Mouse (Mus musculus) heart, embryonic 10.5 days (tissue): Measurements from ENCODE around the gene Cherp. TPM values are rescaled to one million over a fixed set of nuclear protein-coding genes. Genes with fewer than 3 reads are reported as not detected.

Experiments used
- DNase-seq: peaks from one replicate; pipeline ENCODE4 v3.0.0-alpha.2; 2017; ENCODE audit warnings: low spot score
- H3K27ac ChIP-seq: fragments of 300-500 bp; sonication (generic); 2 replicates; pipeline ENCODE4 v1.5.1; 2016; ENCODE audit warnings: mild to moderate bottlenecking
- H3K27me3 ChIP-seq: fragments of 300-500 bp; sonication (generic); 2 replicates; pipeline ENCODE4 v1.6.1; 2016; ENCODE audit warnings: mild to moderate bottlenecking; ENCODE audit not compliant: poor library complexity, insufficient read depth, severe bottlenecking
- H3K36me3 ChIP-seq: fragments of 300-500 bp; sonication (generic); 2 replicates; pipeline ENCODE4 v1.6.1; 2016; ENCODE audit warnings: mild to moderate bottlenecking, moderate library complexity
- H3K4me1 ChIP-seq: fragments of 300-500 bp; sonication (generic); 2 replicates; pipeline ENCODE4 v1.6.1; 2016; ENCODE audit warnings: mild to moderate bottlenecking
- H3K4me3 ChIP-seq: fragments of 300-500 bp; sonication (generic); 2 replicates; pipeline ENCODE4 v1.5.1; 2016; ENCODE audit warnings: mild to moderate bottlenecking, moderate library complexity
- H3K9me3 ChIP-seq: fragments of 300-500 bp; sonication (generic); 2 replicates; pipeline ENCODE4 v1.6.1; 2016; ENCODE audit warnings: mild to moderate bottlenecking, moderate library complexity
- WGBS: fragments of 180-500 bp; shearing (Covaris S2); methylation state at CpG from one replicate; pipeline ENCODE4 v1.1.7; 2016; 5-methylcytosine and 5-hydroxymethylcytosine counted together
- microRNA-seq: library from miRNA; unstranded; fragments of <30 nt; microRNA quantifications from one replicate; pipeline ENCODE4, GENCODE M21; 2017
- polyA plus RNA-seq: library from polyadenylated mRNA; unstranded; fragments of >200 nt; fragmentation: Nextera tagmentation; extraction: Ambion mirVana; gene quantifications from 2 replicates; pipeline ENCODE4 v1.2.1, GENCODE M21; 2016

Gene Cherp
- polyA plus RNA-seq, 1 experiment from 2014 or later = 83.0 TPM

GRCm38 (mm10) chr8:72422926-72423325 is 52.1 kb downstream of the Cherp start:
- H3K4me1 ChIP-seq = peaks cover 33% of the 10 kb centered on the region
- no peaks in the 10 kb centered on the region for H3K9me3 ChIP-seq
- no peak overlapping the region for H3K4me3 ChIP-seq
- 74% methylated on average over 1 of the region's 1 CpGs for WGBS
- no peak for DNase-seq
- no peaks in the 10 kb centered on the region for H3K27me3 ChIP-seq
- H3K27ac ChIP-seq = no peak overlapping the region
- peaks cover 6% of the 10 kb centered on the region; the same call in 1 of the 2 replicates for H3K36me3 ChIP-seq

DNA sequence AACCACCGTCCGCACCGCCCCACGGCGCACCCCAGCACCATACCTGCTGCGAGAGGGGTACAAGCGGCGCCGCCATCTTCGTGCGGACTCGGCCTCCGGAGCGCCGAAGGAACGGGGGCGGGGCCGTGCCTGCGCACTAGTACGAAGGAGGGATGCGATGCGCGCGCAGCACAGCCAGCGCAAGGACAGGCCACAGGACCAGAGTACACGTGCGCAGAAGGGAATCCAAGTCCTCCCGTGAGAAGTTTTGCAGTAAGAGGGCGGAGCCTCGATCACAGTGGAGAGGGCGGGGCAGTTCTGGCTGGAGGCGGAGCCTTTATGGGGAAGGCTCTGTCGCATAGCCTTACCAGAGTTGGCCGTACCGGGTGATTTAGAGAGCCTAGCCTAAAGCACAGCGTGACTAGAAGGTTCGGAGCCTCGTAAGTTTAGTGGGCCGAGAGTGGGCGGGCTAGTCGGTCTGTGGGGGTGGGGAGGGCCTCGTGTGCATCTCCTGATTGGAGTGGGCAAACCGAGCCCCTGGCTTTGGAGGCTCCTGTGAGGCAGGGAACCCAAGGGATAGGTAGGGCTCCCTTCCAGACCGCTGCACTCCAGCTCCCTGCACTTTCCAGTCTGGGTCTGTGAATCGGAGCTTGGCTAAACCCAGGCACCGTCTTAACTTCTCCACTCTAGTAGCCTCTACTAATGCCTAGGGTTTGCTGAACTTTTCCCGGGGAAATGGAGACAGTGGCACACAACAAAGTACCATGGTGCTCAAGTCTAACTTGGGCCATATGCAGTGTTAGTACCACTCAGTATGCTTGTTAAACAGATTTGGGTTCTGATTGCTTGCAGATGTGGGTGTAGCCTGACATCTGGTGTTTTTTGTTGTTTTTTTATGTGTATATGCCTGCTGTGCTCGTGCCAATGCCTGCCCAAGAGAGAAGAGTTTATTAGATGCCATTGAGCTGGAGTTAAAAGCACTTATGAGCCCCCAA is 53.4 kb downstream of the Cherp start, which contains the start of gene Eps15l1:
Gene Eps15l1, minus strand, starts transcription at position 99 of the 974 bp plus-strand sequence.
- Histone ChIP-seq H3K4me3 (peak within 1 kb of the TSS; percentile 92), H3K27ac (peak within 1 kb of the TSS; percentile 97), H3K9me3 (no peaks in the 10 kb centered on the region), H3K36me3 (peaks cover 8% of the 10 kb centered on the region; the same call in 1 of the 2 replicates), H3K4me1 (peaks cover 46% of the 10 kb centered on the region), H3K27me3 (no peaks in the 10 kb centered on the region)
- DNase-seq = peak; percentile 100
- under 1% methylated on average over 48 of the region's 48 CpGs for WGBS

DNA sequence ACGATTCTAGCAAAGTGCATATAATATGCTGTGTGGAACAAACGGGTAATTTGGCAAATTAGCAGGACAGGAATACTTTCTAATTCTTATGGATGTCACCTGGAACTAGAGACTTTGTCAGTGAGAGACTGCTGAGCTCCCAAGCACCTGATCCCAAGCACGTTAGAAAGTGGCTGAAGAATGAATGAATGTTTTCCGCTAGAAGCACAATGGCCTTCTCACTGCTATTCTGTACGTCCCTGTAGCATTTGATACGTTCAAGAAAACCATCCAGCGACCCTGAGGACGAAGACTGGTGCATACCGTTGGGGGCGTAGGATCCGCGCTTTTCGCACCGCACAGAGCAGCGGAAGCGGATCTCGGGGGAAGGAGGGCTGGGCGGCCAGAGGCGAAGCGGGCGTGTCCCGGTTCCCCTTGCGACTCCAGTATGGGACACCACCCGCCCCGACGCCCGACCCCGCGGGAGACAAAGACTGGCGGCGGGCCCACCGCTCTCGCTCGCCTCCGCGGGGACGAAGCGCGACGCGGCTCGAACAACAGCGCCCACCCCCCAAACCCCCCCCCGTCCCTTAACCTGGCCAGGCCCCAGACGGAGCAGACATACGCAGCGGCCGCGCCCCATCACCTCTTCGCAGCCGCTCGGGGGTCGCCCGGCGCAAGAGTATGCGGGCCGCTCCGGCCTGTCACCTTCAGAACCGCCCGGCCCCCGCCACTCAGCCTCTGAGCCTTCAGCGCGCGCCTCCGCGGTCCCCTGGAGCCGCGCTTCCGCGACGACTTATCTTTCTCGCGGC is 54.3 kb downstream of the Cherp start:
- WGBS = 1% methylated on average over 71 of the region's 73 CpGs
- H3K4me1 ChIP-seq = peaks cover 55% of the 10 kb centered on the region
- peak overlapping the region; percentile 97 for H3K27ac ChIP-seq
- peak; percentile 82 for DNase-seq
- H3K4me3 ChIP-seq = peak overlapping the region; percentile 92
- no peaks in the 10 kb centered on the region for H3K9me3 ChIP-seq
- H3K27me3 ChIP-seq = no peaks in the 10 kb centered on the region
- H3K36me3 ChIP-seq = peaks cover 8% of the 10 kb centered on the region; the same call in 1 of the 2 replicates

GRCm38 (mm10) chr8:72418073-72418472 is 57.0 kb downstream of the Cherp start:
- Histone ChIP-seq H3K4me1 (peaks cover 82% of the 10 kb centered on the region), H3K27ac (no peak overlapping the region), H3K27me3 (no peaks in the 10 kb centered on the region), H3K36me3 (peaks cover 17% of the 10 kb centered on the region), H3K9me3 (no peaks in the 10 kb centered on the region), H3K4me3 (no peak overlapping the region)
- no peak for DNase-seq
- WGBS = 96% methylated on average over 4 of the region's 4 CpGs

DNA sequence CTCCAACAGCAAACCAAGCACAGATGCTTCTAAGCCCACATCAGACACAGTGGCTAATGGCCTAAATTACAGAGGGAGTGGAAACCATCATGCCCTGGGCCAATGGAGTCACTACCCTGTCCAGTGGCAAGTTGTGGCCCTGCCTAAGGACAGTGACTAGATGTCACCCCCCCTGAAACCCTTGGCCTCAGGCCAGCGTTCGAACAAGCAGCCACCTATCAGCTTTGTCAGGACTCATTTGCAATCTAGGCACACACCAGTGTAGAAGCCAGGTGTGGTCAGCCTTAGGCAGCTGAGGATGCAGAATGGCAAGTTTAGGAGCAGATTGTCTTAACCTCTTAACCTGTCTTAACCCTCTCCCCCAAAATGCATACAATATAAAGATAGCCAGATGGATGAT is 59.8 kb downstream of the Cherp start:
- no peaks in the 10 kb centered on the region for H3K9me3 ChIP-seq
- H3K27me3 ChIP-seq = no peaks in the 10 kb centered on the region
- peaks cover 91% of the 10 kb centered on the region for H3K4me1 ChIP-seq
- 0 out of 2 replicates have a peak overlapping the region, but pooled peaks have one; percentile 11 for H3K27ac ChIP-seq
- DNase-seq = no peak
- H3K4me3 ChIP-seq = peak overlapping the region; percentile 13; the same call in 1 of the 2 replicates
- WGBS = 74% methylated on average over 2 of the region's 2 CpGs
- peaks cover 28% of the 10 kb centered on the region for H3K36me3 ChIP-seq

- peaks cover 89% of the 10 kb centered on the region for H3K4me1 ChIP-seq
- 70% methylated on average over 7 of the region's 7 CpGs for WGBS
- peak; percentile 89 for DNase-seq
- H3K27ac ChIP-seq = no peak overlapping the region
- no peaks in the 10 kb centered on the region for H3K9me3 ChIP-seq
- H3K4me3 ChIP-seq = no peak overlapping the region
- H3K36me3 ChIP-seq = peaks cover 25% of the 10 kb centered on the region
- H3K27me3 ChIP-seq = no peaks in the 10 kb centered on the region
Observed at GRCm38 (mm10) chr8:72413839-72414238, 61.2 kb downstream of the Cherp start.

Small RNA genes within 50 kb of the gene (microRNA-seq; reads per million reads assigned to microRNA genes)
- 3.8 reads per million, percentile 10 among the genes with 10 or more reads in this experiment for gene Mir7068

Other genes starting within 250 kb of the Cherp start
- gene Ap1m1, start 235.2 kb downstream of the Cherp start, polyA plus RNA-seq = 129 and 131 TPM in 2 replicates
- gene Gm10282, start 170.0 kb downstream of the Cherp start, polyA plus RNA-seq = 19.8 and 23.4 TPM in 2 replicates
- gene Klf2, start 156.2 kb downstream of the Cherp start, polyA plus RNA-seq = 12.8 and 14.1 TPM in 2 replicates
- 49.9 and 62.3 TPM in 2 replicates for gene Eps15l1, start 53.8 kb downstream of the Cherp start, polyA plus RNA-seq
- 0.84 and 1.7 TPM in 2 replicates for gene Calr3, start 31.4 kb downstream of the Cherp start, polyA plus RNA-seq
- 9.7 and 12.0 TPM in 2 replicates for gene 1700030K09Rik, start 31.3 kb downstream of the Cherp start, polyA plus RNA-seq
- 21.5 and 23.8 TPM in 2 replicates for gene Slc35e1, start 17.4 kb upstream of the Cherp start, polyA plus RNA-seq
- 12.7 and 14.9 TPM in 2 replicates for gene Med26, start 73.0 kb upstream of the Cherp start, polyA plus RNA-seq
- gene Smim7, start 95.9 kb upstream of the Cherp start, polyA plus RNA-seq = 98.6 and 104 TPM in 2 replicates
- 42.0 and 60.3 TPM in 2 replicates for gene Tmem38a, start 96.8 kb upstream of the Cherp start, polyA plus RNA-seq
- 0.01 and 0.04 TPM in 2 replicates for gene Nwd1, start 171.5 kb upstream of the Cherp start, polyA plus RNA-seq
- gene Sin3b, start 248.1 kb upstream of the Cherp start, polyA plus RNA-seq = 151 and 158 TPM in 2 replicates